Mouse (Mus musculus): ENCODE measurements at regions not wholly inside any gene's neighbourhood (a gene's known extent, or its start where the extent isn't known, plus 50 kb on each side); places are given as distances from the start of the nearest gene placed in this dataset.

- H3K27me3 ChIP-seq (ENCODE audit: control insufficient read depth in 1 of 2, insufficient read depth in 2 of 2, low read length in 2 of 2): no peaks in the 10 kb centered on the region
- H3K36me3 ChIP-seq (ENCODE audit: control insufficient read depth in 1 of 2, insufficient read depth in 2 of 2, low read length in 2 of 2): peaks cover 0 to 7% of the 10 kb centered on the region in 2 experiments; a peak in 3 of 4 replicates
- no peak overlapping the region for H3K27ac ChIP-seq (ENCODE audit: control insufficient read depth, low read depth, low read length)
- no peak overlapping the region for H3K9ac ChIP-seq (ENCODE audit: control insufficient read depth, low read depth, low read length, poor library complexity, severe bottlenecking)
- H3K4me3 ChIP-seq (ENCODE audit: control insufficient read depth in 1 of 2, insufficient read depth in 1 of 2, low read depth in 2 of 2, low read length in 2 of 2): no peak overlapping the region
- peaks cover 54% of the 10 kb centered on the region for H3K79me2 ChIP-seq (ENCODE audit: control insufficient read depth, insufficient read depth, low read length, poor library complexity)
- no peak for DNase-seq (ENCODE audit: low read depth, low spot score)
- TF ChIP-seq HCFC1 (IDR thresholded peaks at IDR 0.05; ENCODE audit: low read depth, low read length) (no peak), RAD21 (IDR thresholded peaks at IDR 0.05; ENCODE audit: low read depth, low read length) (no peak), ZKSCAN1 (IDR thresholded peaks at IDR 0.05; ENCODE audit: low read depth, low read length) (no peak), BHLHE40 (IDR thresholded peaks at IDR 0.05; ENCODE audit: borderline replicate concordance, low read depth, low read length) (no peak), SIN3A (IDR thresholded peaks at IDR 0.05; ENCODE audit: low read length) (no peak), MEF2A (IDR thresholded peaks at IDR 0.05; ENCODE audit: extremely low read depth, insufficient replicate concordance, low read depth, low read length, poor library complexity, severe bottlenecking) (no peak), MYC (IDR thresholded peaks at IDR 0.05; ENCODE audit: low read depth, low read length) (no peak), MAX (IDR thresholded peaks at IDR 0.05; ENCODE audit: low read length) (no peak), ZMIZ1 (IDR thresholded peaks at IDR 0.05; ENCODE audit: low read depth, low read length) (no peak), JUND (IDR thresholded peaks at IDR 0.05; ENCODE audit: low read depth, low read length) (no peak), MAZ (IDR thresholded peaks at IDR 0.05; ENCODE audit: low read depth, low read length) (no peak)
- no peaks in the 10 kb centered on the region for H3K9me3 ChIP-seq (replicated peaks; ENCODE audit: insufficient read depth, low read length)
- H3K4me1 ChIP-seq (ENCODE audit: control insufficient read depth in 1 of 2, insufficient read depth in 2 of 2, low read length in 2 of 2): no peaks in the 10 kb centered on the region
These were observed 1212.0 kb upstream of the A1bg start for GRCm38 (mm10) chr15:62134835-62135234.

- Histone ChIP-seq H3K4me1 (ENCODE audit: control insufficient read depth in 1 of 2, insufficient read depth in 2 of 2, low read length in 2 of 2) (no peaks in the 10 kb centered on the region), H3K9me3 (replicated peaks; ENCODE audit: insufficient read depth, low read length) (no peaks in the 10 kb centered on the region), H3K4me3 (ENCODE audit: control insufficient read depth in 1 of 2, insufficient read depth in 1 of 2, low read depth in 2 of 2, low read length in 2 of 2) (no peak overlapping the region), H3K27ac (ENCODE audit: control insufficient read depth, low read depth, low read length) (no peak overlapping the region), H3K36me3 (ENCODE audit: control insufficient read depth in 1 of 2, insufficient read depth in 2 of 2, low read length in 2 of 2) (peaks cover 0 to 5% of the 10 kb centered on the region in 2 experiments; a peak in 3 of 4 replicates), H3K27me3 (ENCODE audit: control insufficient read depth in 1 of 2, insufficient read depth in 2 of 2, low read length in 2 of 2) (no peaks in the 10 kb centered on the region), H3K79me2 (ENCODE audit: control insufficient read depth, insufficient read depth, low read length, poor library complexity) (peaks cover 58% of the 10 kb centered on the region), H3K9ac (ENCODE audit: control insufficient read depth, low read depth, low read length, poor library complexity, severe bottlenecking) (no peak overlapping the region)
- no peak for DNase-seq (ENCODE audit: low read depth, low spot score)
- TF ChIP-seq ZC3H11A (IDR thresholded peaks at IDR 0.05; ENCODE audit: low read depth, low read length) (no peak), SMC3 (IDR thresholded peaks at IDR 0.05; ENCODE audit: low read depth, low read length) (no peak), ZNF384 (IDR thresholded peaks at IDR 0.05; ENCODE audit: low read depth, low read length) (no peak), NRF1 (IDR thresholded peaks at IDR 0.05; ENCODE audit: insufficient read depth, low read depth, low read length, poor library complexity, severe bottlenecking) (no peak), ZMIZ1 (IDR thresholded peaks at IDR 0.05; ENCODE audit: low read depth, low read length) (no peak), ELF1 (IDR thresholded peaks at IDR 0.05; ENCODE audit: low read depth, low read length) (no peak), CTCF (IDR thresholded peaks at IDR 0.05 in 2 of 3, conservative IDR thresholded peaks at IDR 0.05 in 1 of 3; ENCODE audit: control insufficient read depth in 1 of 3, insufficient read depth in 1 of 3, low read depth in 2 of 3, low read length in 3 of 3, poor library complexity in 1 of 3, severe bottlenecking in 1 of 3) (no peak), POLR2AphosphoS5 (IDR thresholded peaks at IDR 0.05; ENCODE audit: borderline replicate concordance, low read depth, low read length) (no peak), USF2 (IDR thresholded peaks at IDR 0.05; ENCODE audit: borderline replicate concordance in 1 of 2, insufficient read depth in 1 of 2, low read depth in 1 of 2, low read length in 2 of 2) (no peak), USF1 (IDR thresholded peaks at IDR 0.05; ENCODE audit: low read depth, low read length) (no peak), MYC (IDR thresholded peaks at IDR 0.05; ENCODE audit: low read depth, low read length) (no peak), MAFK (IDR thresholded peaks at IDR 0.05; ENCODE audit: borderline replicate concordance, low read depth, low read length) (no peak), SIN3A (IDR thresholded peaks at IDR 0.05; ENCODE audit: low read length) (no peak), GABPA (IDR thresholded peaks at IDR 0.05; ENCODE audit: low read depth, low read length) (no peak), MEF2A (IDR thresholded peaks at IDR 0.05; ENCODE audit: extremely low read depth, insufficient replicate concordance, low read depth, low read length, poor library complexity, severe bottlenecking) (no peak), MXI1 (IDR thresholded peaks at IDR 0.05; ENCODE audit: low read depth, low read length) (no peak)
These were observed 1211.5 kb upstream of the A1bg start for GRCm38 (mm10) chr15:62134308-62134707.
